Mouse (Mus musculus): ENCODE results near the gene Arpc4.

- TF ChIP-seq CTCF (IDR thresholded peaks at IDR 0.05; ENCODE audit: low read depth, low read length): no peak
- TF ChIP-seq POLR2A (IDR thresholded peaks at IDR 0.05; ENCODE audit: borderline replicate concordance, low read depth, low read length): no peak
Measured at GRCm38 (mm10) chr6:113329396-113329795, 48.5 kb upstream of the Arpc4 start.
